Mouse (Mus musculus): ENCODE measurements at regions not wholly inside any gene's neighbourhood (a gene's known extent, or its start where the extent isn't known, plus 50 kb on each side); places are given as distances from the start of the nearest gene placed in this dataset.

DNA sequence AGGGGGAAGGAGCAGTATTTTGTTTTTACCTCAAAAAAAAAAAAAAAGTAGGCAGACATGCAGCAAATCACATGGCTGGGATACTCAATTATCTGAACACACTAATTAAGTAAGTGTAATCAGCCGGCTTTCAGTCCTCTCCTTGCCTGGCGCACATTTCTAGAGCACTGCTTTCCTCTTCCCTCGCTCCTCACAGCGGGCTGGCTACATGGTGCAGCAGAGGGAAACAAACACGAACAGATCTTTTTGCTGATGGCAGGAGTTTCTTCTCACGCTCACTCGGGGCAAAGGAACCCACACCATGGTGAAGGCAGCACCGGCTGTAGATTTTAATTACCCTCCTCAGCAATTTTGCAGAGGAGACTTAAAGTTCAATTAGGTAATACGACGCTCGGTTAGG lies 169.7 kb upstream of the Azi2 start:
- peak; percentile 8 to 12 for DNase-seq (ENCODE audit: low spot score in 2 of 2)

DNA sequence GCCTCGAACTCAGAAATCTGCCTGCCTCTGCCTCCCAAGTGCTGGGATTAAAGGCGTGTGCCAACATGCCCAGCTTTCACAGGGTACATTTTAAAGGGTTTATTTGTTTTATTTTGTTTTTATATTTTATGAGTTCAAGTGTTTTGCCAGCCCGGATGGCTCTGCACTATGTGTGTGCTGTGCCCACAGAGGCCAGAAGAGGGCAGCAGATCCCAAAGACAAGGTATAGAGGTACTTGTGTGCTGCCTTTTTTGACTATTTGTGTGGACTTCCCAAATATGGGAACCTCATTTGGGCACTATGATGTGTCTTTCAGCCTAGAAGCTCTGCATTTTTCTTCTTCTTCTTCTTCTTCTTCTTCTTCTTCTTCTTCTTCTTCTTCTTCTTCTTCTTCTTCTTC lies 176.4 kb upstream of the Azi2 start:
- no peak for DNase-seq (ENCODE audit: low spot score in 2 of 2)

DNA sequence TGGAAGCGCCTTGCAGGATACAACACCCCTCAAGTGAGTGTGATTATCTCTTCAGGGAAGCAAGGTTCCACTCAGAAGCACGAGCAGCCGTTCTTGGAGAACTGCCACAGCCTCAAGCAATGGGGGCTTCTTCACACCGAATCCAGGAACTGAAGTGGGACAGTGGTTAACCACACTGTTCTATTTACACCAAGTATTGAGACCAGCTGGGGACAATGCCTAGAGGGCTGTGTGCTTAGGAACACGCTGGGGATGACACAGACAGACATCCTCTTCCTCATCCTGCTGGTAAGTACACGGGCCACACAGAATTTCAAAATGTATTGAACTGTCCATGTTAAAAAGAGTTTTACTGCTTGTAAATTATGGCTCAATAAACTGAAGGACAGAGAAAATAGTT lies 177.0 kb upstream of the Azi2 start:
- DNase-seq (ENCODE audit: low spot score in 2 of 2), result no peak

DNA sequence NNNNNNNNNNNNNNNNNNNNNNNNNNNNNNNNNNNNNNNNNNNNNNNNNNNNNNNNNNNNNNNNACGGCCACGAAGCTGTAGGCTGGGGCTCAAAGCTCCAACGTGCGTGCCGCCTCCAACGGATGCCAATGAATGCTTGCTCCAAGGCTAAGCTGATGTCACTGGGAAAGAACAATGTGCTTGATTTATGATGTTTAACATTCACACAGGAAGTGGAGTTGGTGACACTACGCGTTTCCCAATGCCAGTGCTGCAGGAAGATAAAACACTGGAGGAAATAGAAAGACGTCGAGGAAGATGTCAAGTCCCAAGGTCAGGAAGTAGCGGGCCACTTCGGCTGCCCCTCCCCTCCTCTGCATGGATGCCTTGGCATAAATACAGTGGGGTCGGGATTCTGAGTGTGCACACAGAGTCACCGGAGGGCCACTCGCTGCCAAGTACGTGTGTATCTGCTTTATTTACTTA lies 180.7 kb upstream of the Azi2 start:
- DNase-seq (ENCODE audit: low spot score in 2 of 2), result no peak

DNA sequence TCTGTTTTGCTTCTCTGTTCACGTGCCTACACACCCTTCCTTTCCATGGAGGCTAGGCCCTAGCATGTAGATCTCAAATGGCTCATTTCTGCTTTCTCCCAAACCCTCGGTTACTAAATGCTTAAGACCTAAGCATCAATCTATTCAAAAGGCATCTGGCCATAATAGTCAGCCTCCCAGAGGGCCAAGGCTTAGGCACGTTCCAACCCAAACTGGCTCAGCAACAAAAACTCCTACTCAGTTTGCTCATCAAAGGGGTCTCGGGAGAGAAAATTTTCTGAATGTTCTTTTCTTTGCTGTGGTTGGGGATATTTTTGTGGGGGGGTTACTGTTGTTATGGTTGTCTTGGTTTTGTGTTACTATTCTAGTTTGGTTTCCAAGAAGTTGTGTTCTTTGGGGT lies 196.8 kb upstream of the Azi2 start:
- no peak for DNase-seq (ENCODE audit: low spot score in 2 of 2)

DNA sequence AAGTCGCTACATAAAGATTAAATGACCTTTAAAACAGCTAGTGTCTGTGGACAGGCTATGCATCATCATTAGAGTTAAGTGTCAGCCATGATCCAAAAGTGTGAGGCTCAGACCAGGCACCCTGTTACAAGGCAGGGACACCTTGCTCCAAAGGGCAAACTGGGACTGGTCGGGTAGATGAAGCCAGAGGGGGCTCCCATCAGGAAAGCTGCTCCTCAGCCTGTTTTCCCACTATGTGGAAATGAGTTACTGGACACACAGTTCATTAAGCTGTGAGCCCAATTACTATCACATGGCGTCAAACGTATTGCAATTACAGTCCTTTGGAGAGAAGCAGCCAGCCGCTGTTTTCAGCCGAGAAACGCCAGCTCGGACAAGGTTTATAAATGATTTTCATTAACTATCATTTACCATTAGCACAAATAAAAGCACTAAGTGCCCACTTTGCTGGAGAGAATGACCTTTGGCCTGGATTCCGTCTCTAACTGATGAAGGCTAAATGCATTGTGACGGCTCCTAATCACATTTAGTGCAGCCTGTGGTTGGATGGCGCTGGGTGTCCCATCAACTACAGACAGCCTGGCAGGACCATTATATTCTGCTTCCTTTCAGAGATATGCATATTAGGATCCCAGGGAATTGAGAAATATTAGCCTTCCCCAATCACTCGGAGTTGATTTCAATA lies 203.5 kb upstream of the Azi2 start:
- no peak for DNase-seq (ENCODE audit: low spot score in 2 of 2)

DNA sequence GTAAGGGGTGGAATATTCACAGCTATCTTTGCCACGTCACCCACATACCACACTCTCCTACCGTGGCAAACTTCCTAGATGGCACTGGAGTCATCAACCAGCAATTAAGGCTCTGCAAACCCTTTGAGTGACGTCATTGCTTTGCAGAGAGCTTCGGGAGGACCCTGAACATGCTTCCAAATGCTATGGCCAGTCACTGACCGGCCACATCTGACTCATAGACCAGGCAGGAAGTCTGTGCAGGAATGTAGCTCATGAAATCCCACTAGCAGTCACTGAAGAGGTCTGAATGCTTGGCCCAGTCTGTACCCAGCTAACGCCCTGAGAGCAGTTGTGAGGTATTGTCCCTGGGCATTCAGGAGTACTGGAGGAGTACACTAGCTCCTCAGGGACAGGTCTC lies 203.9 kb upstream of the Rbms3 start:
- DNase-seq (ENCODE audit: low spot score in 2 of 2), result no peak

DNA sequence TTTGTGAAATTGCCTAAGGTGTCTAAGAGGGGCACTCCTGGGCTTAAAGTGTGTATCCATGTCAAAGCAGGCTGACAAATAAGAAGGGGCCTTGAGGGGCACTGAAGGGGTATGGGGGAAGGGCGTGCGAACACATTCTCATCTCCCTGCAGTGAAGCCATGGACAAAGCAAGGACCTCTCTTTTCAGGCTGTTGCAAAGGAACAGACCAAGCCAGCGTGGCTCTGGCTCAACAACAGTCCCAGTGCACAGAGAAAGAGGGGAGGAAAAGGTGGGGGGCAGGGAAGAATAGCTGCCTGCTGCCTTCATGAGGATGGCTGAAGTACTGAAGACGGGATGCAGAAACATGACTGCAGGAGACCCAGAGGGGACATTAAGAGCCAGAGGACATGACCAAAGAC lies 184.9 kb upstream of the Rbms3 start:
- DNase-seq (ENCODE audit: low spot score in 2 of 2), result no peak

DNA sequence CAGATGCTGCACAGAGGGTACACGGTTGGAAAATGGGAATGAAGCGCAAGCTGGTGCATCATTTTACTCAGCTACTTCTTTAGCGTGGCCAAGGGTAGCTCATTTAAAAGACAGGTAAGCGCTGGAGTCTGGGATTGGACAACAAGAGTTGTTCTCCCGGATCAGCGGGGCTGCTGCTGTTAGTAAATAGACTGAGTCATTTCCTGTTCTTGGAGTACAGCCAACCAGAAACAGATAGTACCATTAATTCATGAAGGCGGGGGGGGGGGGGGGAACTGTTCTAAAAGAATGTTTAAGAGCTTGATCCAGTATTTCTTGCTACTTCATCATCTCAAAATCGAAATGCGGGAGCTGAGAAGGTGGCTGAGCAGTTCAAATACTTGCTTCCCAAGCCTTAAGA lies 183.5 kb upstream of the Rbms3 start:
- no peak for DNase-seq (ENCODE audit: low spot score in 2 of 2)

DNA sequence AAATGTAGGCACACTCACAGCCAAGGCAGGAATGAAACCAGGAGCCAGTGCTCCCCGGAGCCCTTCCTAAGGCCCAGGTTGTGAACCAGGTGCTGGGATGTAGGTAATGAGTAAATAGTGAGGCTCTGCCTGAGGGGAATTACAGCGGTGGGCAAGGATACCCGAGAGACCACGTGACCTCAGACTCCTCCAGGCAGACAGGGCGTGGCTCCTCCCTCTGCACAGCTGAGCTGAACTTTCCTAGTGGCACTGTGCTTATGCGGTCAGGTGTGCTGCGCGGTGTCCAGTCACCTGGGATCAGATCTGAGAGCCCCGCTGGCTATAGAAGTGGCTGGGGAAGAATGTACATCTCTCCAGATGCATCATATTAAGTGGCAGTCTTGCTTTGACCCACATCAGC lies 176.1 kb upstream of the Rbms3 start:
- DNase-seq (ENCODE audit: low spot score in 2 of 2), result no peak

DNA sequence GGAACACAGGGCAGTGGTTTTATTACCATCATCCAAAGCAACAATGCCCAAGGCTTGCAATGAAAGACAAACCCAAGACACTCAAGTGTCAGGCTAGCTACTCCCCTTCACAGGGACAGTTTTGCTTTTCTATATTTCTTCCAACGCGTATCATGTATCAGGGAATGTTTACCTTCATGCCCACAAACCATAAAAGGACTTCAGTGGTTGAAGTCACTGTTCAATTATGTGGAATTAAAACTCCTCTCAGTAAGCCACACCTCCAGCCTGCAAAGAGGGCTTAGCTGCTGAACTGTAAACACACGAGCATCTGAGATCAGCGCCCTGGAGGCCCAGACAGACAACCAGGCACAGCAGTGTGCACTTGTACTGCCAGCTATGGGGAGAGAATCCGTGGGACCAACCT lies 154.5 kb upstream of the Rbms3 start:
- DNase-seq (ENCODE audit: low spot score in 2 of 2), result no peak

DNA sequence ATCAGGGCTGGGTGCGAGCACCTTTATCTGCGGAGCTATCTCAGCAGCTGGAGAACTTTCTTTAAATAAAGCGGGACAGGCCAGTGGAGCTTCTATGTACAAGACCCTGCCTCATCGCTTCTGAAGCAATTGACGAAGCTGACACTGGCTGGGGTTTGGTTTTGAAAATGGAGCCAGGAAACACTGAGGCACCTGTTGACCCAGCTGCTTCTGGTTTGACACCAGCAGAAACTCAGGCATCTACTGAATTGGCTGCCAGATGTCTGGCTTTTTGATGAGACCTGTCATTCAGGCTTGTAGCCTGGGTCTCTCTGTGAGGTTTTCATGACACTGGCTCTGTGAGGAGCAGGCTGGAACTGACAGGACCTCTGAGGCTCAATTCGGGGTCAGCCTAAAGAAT lies 124.9 kb upstream of the Rbms3 start:
- no peak for DNase-seq (ENCODE audit: low spot score in 2 of 2)

DNA sequence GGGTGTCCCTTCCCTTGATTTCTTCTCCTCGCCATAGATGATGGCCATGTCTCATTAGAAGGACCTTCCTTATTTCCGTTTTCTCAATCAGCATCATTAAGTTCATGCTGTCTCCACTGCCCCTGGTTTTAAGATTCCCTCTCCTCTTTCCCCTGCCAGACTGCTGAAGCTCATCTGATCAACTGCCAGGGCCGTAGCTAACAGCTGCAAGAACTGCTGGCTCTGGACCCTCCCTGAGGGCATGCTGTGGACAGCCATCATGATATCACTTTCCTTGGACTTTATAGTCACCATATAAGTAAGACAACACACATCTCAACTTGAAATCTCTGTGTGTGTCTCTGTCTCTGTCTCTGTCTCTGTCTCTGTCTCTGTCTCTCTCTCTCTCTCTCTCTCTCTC lies 123.8 kb upstream of the Rbms3 start:
- DNase-seq (ENCODE audit: low spot score in 2 of 2), result no peak

DNA sequence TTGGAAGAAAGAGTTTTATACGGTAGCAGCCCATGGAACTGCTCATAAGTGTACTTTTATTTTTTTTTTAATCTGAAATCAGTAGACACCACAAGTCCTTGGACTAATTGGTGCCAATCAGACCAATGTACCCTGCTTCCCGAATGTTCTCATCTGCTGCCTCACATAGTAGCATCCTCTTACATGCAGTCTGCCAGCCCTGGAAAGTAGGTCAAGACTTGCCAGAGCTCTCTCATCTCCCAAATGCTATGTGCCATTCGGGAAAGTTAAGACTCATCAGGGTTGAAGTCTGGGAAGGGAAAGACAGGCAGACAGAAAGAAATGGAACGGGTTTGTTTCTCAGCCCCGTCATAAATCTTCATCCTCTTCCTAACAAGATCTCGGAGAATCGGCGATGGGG lies 115.2 kb upstream of the Rbms3 start:
- DNase-seq (ENCODE audit: low spot score in 2 of 2), result no peak

DNA sequence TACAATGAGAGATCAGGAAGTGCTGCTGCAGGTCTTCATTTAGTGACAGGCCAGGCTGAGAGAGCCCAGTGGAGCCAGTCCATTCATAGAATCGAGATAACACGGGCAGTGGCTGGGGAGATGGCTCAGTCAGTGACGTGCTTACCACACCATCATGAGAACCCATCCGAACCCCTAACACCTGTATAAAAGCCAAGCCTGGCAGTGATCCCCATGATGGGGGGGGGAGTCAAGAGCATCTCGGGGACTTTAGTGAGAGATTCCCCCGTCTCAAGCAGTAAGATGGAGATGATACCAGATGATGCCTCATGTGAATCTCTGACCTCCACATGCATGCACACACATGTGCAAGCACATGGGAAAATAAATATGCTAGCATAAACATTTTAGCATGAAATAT lies 99.7 kb upstream of the Rbms3 start:
- no peak for DNase-seq (ENCODE audit: low spot score in 2 of 2)

DNA sequence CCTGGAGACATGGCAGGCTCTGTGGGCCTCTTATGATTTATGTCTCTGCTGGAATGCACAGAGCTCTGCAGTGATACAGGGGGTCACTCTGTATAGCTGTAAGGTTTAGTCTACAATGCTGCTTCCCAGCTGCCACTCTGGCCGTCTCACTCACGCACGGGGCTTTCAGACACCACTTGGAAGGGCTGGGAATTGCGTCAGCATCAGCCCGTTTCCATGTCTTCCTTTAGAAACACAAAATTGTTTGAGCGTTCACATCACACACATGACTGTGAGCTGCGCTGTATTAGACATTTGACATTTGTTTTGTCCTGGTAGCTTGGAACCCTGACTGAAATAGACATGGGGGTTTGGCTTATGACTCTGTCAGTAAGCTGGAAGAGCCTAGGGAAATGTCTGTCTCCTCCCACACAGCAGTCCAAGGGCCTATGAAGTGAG lies 90.5 kb upstream of the Rbms3 start:
- no peak for DNase-seq (ENCODE audit: low spot score in 2 of 2)

DNA sequence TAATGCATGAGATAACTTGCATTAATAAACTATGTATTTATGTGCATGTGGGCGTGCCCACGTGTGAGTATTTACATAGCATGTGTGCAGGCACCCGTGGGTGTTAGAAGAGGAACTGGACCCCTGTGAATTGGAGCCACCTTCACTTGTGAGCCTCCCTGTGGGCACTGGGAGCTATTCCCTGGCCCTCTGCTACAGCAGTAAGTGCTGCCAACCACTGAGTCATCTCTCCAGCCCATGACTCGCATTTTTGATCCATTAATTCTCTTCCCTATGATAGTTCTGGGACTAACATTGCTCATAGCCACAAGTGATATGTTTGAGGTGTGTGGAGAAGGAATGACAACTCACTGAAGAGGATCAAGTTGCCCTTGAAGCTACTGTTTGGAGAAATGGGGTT lies 87.6 kb upstream of the Rbms3 start:
- no peak for DNase-seq (ENCODE audit: low spot score in 2 of 2)

DNA sequence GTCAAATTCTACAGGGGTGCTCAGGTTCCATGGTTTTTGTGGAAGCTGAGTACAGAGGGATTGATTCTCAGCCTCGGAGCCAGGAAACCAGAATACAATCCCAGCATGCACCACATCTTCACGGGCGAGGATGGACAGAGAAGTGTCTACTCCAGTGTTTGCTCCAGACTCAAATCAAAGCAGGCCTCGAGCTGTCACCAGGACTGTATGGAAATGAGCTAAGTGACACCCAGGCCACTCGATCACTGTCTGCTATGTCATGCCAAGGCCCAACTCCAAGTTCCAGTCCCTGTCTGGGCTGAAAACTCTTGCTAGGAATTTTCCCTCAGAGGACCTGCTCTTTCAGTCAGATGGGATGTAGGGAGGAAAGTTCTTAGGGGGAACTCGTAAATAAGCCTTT lies 86.8 kb upstream of the Rbms3 start:
- DNase-seq (ENCODE audit: low spot score in 2 of 2), result no peak

DNA sequence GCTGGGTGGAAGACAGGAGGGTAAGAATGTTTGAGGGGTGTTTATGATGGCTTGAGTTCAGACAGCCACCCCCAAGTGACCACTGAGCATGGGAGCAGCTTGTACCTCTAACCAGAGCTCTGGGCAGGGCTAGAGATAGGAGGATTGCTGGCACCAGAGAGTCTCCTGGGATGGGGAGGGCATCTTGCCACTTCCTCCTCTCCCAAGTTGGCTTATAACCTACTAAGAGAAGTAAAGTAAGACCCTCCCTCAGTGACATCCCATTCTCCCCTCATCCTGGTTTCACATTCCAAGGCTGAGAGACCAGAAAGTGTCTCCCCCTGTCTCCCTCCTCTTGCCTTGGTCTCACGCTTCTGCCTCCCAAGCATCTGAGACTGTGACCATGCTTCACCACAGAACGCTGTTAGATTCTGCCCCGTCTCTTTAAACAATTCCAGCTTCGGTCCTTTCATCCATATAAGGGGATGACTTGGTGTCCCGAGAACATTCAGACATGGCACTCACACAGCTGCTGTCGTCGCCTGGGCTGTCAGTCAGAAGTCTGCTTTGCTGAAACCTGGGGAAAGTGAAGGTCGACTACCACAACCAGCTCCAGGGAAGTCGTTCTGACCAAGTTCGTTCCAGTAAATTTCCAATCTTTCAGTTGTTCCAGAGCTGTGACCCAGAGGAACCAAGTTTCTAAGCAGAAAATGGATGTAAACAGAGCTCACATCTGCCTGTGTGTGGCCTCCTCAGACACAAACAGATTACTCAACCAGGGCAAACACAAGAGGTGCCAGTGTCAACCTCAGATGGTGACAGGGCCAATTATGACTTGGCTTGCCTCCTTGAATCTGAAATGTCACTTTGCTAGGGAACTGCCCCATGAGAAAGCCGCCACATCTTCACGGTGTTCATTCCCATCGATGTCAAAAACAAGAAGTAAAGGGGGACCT lies 85.3 kb upstream of the Rbms3 start:
- no peak for DNase-seq (ENCODE audit: low spot score in 2 of 2)

DNA sequence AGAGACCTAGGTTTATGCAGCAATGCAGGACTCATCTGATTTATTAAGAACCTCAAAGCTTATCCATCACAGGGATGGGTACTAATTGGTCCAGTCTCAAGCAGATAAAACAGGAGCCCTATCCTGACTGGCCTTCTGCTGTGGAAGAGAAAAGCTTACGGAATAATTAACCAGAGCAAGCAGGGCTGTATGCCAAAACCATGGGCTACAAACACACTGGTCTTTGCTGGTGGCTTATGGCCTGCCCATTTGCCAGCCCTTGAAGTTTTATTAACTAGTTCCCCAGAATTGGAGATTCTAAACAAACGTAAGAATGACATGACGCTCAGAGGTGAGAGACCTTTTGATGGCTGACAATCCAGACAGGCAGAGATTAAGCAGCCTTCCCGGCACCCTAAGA lies 83.4 kb upstream of the Rbms3 start:
- no peak for DNase-seq (ENCODE audit: low spot score in 2 of 2)

DNA sequence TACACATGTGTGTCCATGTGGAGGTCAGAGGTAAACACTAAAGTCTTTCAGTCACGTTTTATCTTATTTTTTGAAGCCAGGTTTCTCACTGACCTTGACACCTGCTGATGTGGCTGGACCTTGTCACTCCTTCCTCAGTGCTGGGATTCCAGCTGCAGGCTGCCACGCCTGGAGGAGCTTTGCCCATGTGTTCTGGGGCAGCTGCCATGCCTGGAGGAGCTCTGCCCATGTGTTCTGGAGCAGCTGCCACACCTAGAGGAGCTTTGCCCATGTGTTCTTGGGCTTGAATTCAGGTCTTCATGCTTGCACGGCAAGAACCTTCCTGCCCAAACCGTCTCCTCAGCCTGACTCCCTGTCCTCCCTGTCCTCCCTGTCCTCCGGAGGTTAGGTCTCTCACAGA lies 82.1 kb upstream of the Rbms3 start:
- DNase-seq (ENCODE audit: low spot score in 2 of 2), result no peak

DNA sequence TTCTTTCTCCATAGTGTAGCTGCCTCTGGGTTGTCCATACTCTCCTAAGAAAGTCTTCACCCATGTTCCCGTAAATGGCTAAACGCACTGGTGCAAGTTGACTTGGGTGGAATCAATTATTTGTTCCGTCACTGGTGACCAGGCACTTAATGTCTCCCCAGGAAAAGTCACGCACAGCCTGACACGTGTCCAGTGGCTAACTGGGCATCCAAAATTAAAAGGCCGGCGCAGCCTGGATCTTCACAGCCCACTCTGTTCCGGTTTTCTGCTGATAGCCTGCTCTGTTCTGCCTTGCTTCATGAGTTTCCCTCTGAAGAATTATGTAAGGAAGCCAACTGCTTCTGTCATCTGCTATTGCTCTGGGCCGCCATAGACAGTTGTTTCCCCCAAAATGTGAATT lies 81.3 kb upstream of the Rbms3 start:
- DNase-seq (ENCODE audit: low spot score in 2 of 2), result no peak

DNA sequence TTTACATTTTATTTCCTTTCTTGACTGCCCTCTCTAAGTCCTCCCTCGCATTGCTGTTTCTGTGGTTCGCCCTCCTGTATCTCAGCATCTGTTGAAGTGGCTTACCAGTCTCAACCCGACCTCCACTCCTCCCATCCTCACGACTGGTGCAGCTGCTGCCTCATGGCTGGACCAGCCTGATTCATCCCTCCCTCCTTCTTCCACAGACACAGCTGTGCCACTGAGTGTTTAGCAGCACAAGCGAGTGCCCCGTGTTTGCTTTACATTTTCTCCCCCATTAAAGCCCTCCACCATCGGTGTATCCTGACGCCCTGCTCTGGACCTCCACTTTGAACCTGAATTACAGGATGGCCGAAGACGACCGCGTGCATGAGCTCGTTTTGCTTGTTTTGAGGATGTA lies 80.0 kb upstream of the Rbms3 start:
- DNase-seq (ENCODE audit: low spot score in 2 of 2), result no peak
